Mouse (Mus musculus): Measurements from ENCODE around the gene Zfp36l2. TPM values are rescaled to one million over a fixed set of nuclear protein-coding genes. Genes with fewer than 3 reads are reported as not detected.
A peak's percentile ranks its signal among the peaks of the same experiment; 100 is the strongest.

Gene Zfp36l2
- total RNA-seq, 2 experiments from 2014 or later = 23.3 to 31.3 TPM

GRCm38 (mm10) chr17:84156227-84156573 is 31.5 kb downstream of the Zfp36l2 start:
- DNase-seq (ENCODE audit: low spot score) = no peak

DNA sequence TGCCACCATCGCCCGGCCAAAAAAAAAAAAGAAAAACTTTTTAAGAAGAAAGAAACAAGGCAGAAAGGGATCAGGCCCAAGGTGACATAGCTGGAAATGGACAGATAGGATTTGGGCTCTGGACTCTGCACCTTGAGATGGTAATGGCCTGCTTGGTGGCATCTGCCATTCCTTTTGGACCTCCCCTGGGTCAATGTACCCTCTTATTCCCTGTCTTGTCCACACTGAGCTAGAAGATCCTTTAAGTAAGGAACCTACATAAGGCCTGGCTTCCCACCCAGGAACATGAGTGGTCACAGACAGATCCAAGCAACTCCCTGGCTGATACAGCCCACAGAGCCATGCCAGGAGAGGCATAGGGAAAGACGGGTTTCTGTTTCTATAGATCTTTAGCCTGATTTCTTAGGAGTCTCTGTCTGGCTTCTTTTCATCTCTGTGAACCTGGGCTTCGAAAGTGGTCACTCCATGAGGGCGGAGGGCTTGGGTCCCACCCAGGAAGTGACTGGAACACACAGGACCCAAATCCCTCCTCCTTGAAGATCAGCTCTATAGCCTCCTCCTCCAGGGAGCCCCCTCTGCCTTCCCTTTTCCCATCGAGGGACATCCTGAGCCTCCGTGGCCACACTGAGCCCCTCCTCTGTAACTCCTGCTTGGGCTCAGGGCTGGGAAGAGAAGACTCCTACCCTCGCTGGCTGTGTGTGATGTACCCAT is 32.1 kb downstream of the Zfp36l2 start:
- DNase-seq (ENCODE audit: low spot score) = no peak
- intact Hi-C loops (cut with DNase I) = no loop called here

More at GRCm38 (mm10) chr17:84156227-84156573, 31.5 kb downstream of the Zfp36l2 start:
- intact Hi-C loops (cut with DNase I) = no loop called here

- intact Hi-C loops (cut with DNase I) = no loop called here
- DNase-seq (ENCODE audit: low spot score) = no peak
Measured at GRCm38 (mm10) chr17:84155029-84155338, 32.8 kb downstream of the Zfp36l2 start.

DNA sequence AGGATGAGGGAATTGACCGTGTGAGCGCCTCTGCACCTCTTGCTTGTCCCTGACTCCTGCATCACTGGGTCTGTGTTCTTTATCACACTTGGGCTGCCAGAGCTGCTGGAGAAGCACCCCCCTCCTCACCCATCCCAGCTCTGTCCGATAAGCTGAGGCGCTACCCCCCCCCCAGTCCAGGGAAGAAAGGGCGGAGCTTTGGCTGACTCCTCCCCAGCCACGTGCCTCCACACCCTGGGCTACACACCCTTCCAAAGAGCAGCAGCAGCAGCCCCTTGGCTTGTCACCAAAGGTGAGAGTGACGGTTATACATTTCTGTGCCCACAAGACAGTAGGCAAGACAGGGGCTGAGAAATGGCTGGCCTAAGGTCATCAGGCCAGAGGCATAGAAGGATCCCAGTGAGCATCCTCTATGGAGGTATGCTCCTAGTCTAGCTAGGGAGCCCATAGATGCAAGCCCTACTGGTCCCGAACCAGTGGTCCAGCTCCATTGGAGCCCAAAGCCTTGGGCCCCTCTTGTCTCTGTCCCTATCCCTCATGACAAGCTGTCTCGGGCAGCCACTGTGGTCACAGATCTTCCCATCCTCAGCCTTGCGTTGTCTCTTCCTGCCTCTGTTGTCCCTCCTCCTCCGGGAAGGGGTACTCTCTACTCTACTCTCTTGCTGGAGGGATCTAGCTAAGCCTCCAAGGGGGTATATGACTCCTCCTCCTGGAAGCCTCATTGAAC is 33.3 kb downstream of the Zfp36l2 start:
- intact Hi-C loops (cut with DNase I) = no loop called here
- DNase-seq (ENCODE audit: low spot score) = no peak

- DNase-seq (ENCODE audit: low spot score) = no peak
- intact Hi-C loops (cut with DNase I) = no loop called here
Measured at GRCm38 (mm10) chr17:84152976-84153786, 34.6 kb downstream of the Zfp36l2 start.

DNA sequence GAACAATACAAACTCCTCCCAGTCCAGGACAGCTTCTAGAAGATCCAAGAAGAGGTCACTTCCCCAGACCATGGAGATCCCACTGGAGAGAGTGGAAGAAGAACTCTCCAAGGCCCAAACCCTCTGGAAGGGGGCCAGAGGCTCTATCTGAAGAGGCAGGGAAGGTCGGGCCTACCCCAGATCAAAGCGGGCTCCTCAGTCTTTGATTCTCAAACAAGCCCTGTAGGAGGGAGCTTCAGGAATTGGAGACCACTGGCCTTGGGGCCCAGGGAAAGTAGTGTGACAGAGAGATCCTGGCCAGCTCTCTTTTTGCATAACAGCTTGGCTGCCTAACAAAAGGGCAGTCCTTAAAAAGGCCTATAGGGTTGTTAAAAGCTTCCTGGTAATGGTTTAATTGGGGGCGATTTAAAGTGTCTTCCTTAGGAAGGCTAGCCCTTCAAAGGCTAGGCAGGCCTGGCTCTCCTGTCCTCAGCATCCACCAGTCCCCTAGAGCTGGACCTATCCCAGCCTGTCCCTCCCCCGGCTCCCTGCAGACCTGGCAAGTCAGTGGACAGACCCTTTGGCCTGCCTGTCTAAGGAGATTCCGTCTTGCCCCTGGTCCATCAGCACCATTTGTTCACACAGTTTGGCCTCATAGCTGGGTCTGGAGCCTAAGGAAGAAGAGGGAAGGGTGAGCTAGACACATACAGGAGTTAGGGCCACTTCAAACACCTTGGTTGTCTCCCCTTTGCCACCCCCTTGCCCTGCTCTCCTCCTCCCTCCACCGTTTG is 35.4 kb downstream of the Zfp36l2 start:
- intact Hi-C loops (cut with DNase I) = no loop called here
- DNase-seq (ENCODE audit: low spot score) = no peak

- DNase-seq (ENCODE audit: low spot score) = no peak
Measured at GRCm38 (mm10) chr17:84151306-84151705, 36.4 kb downstream of the Zfp36l2 start.

GRCm38 (mm10) chr17:84150291-84150690 is 37.5 kb downstream of the Zfp36l2 start:
- DNase-seq (ENCODE audit: low spot score) = no peak
- intact Hi-C loops (cut with DNase I) = no loop called here

More at GRCm38 (mm10) chr17:84151306-84151705, 36.4 kb downstream of the Zfp36l2 start:
- intact Hi-C loops (cut with DNase I) = no loop called here

GRCm38 (mm10) chr17:84149566-84149965 is 38.2 kb downstream of the Zfp36l2 start:
- intact Hi-C loops (cut with DNase I) = no loop called here
- DNase-seq (ENCODE audit: low spot score) = no peak

DNA sequence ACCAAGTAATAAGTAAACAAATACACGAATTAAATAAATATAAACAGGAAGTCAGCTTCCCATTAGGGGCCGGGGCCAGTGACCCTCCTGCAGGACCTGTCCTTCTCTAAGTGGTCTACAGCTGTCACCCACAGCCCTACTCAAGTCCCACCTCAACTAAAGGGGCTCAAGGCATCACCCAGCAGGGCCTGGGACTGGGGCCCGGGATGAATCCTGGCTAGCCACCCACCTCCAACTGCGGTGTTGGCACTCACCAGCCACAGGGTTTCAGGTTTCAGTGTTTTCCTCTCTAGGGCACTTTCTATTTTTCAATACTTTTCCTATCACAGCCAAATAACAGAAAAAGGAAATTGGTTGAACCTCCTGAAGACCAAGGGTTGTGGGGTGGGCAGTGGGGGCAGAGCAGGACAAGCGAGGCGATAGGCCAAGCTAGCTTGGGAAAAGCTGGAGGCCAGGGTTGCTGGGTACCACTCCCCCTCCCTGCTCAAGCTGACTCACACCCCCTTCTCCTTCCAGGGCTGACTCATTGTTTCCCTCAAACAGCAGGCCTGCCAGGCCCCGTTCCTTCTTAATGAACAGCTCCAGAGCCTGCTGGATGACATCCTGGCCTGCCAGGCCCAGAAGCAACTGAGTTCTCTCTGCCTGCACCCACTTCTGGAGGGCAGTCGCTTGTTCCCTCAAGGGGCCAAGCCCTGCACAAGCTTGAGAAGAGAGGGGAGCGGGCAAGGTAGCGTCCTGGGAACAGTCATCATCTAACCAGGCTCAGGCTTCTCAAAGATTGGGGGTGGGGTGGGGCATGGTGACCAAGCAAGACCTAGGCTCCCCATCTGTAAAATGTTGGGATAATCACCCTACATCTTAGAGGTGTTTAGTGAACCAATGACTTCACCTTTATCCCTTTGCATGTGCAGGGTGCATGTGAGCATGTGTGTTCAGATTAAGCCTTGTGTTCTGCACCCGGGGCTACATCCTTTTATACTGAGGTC is 39.0 kb downstream of the Zfp36l2 start:
- intact Hi-C loops (cut with DNase I) = no loop called here
- peak; percentile 86 for DNase-seq (ENCODE audit: low spot score)

- no peak for DNase-seq (ENCODE audit: low spot score)
- intact Hi-C loops (cut with DNase I) = loop anchor here (2.0 kb wide), 1 partner anchor 31 kb away; no protein-coding TSS in a partner anchor
Measured at GRCm38 (mm10) chr17:84147183-84148108, 40.3 kb downstream of the Zfp36l2 start.

GRCm38 (mm10) chr17:84146458-84147182 is 41.1 kb downstream of the Zfp36l2 start:
- intact Hi-C loops (cut with DNase I) = loop anchor here (2.0 kb wide), 1 partner anchor 32 kb away; no protein-coding TSS in a partner anchor
- DNase-seq (ENCODE audit: low spot score) = no peak

GRCm38 (mm10) chr17:84145826-84146287 is 41.9 kb downstream of the Zfp36l2 start:
- intact Hi-C loops (cut with DNase I) = loop anchor here (2.0 kb wide), 1 partner anchor 33 kb away; no protein-coding TSS in a partner anchor
- no peak for DNase-seq (ENCODE audit: low spot score)

- no peak for DNase-seq (ENCODE audit: low spot score)
- intact Hi-C loops (cut with DNase I) = no loop called here
Measured at GRCm38 (mm10) chr17:84144762-84145599, 42.8 kb downstream of the Zfp36l2 start.

GRCm38 (mm10) chr17:84144130-84144529 is 43.6 kb downstream of the Zfp36l2 start:
- no peak for DNase-seq (ENCODE audit: low spot score)
- intact Hi-C loops (cut with DNase I) = no loop called here
